Mouse (Mus musculus) hindbrain, embryonic 10.5 days (tissue): ENCODE data around the gene 1700020D05Rik. TPM values are rescaled to one million over a fixed set of nuclear protein-coding genes. Genes with fewer than 3 reads are reported as not detected.
"Not testable (repeated sequence)": the region's sequence is repeated elsewhere in the genome, so short reads cannot be mapped to it uniquely, and the experiment has no call there.

Experiments used
- DNase-seq: peaks from one replicate; pipeline ENCODE4 v3.0.0-alpha.2; 2017; ENCODE audit warnings: low spot score
- H3K27ac ChIP-seq: fragments of 300-500 bp; sonication (generic); 2 replicates; pipeline ENCODE4 v1.5.1; 2016; ENCODE audit warnings: mild to moderate bottlenecking, moderate library complexity
- H3K27me3 ChIP-seq: fragments of 300-500 bp; sonication (generic); 2 replicates; pipeline ENCODE4 v1.6.1; 2016; ENCODE audit warnings: mild to moderate bottlenecking; ENCODE audit not compliant: poor library complexity, insufficient read depth, severe bottlenecking
- H3K36me3 ChIP-seq: fragments of 300-500 bp; sonication (generic); 2 replicates; pipeline ENCODE4 v1.6.1; 2016; ENCODE audit warnings: mild to moderate bottlenecking, moderate library complexity
- H3K4me1 ChIP-seq: fragments of 300-500 bp; sonication (generic); replicated peaks from 2 replicates; pipeline ENCODE4 v1.6.1; 2016; ENCODE audit warnings: mild to moderate bottlenecking
- H3K4me3 ChIP-seq: fragments of 300-500 bp; sonication (generic); 2 replicates; pipeline ENCODE4 v1.5.1; 2016; ENCODE audit warnings: mild to moderate bottlenecking, moderate library complexity
- H3K9me3 ChIP-seq: fragments of 300-500 bp; sonication (generic); 2 replicates; pipeline ENCODE4 v1.6.1; 2016; ENCODE audit warnings: mild to moderate bottlenecking, moderate library complexity
- WGBS: fragments of 180-500 bp; shearing (Covaris S2); methylation state at CpG from one replicate; pipeline ENCODE4 v1.1.7; 2016; 5-methylcytosine and 5-hydroxymethylcytosine counted together
- polyA plus RNA-seq: library from polyadenylated mRNA; unstranded; fragments of >200 nt; fragmentation: Nextera tagmentation; extraction: Ambion mirVana; gene quantifications from 2 replicates; pipeline ENCODE4 v1.2.1, GENCODE M21; 2016

The 1700020D05Rik gene
- polyA plus RNA-seq, 1 experiment from 2014 or later = not detected

GRCm38 (mm10) chr19:5490313-5490897, 13.2 kb downstream of the 1700020D05Rik start, which contains the start of gene Cfl1:
Gene Cfl1 (plus strand): TSS chr19:5490455.
- peaks cover 57% of the 10 kb centered on the region for H3K4me1 ChIP-seq
- H3K36me3 ChIP-seq = peaks cover 48% of the 10 kb centered on the region
- no peaks in the 10 kb centered on the region for H3K27me3 ChIP-seq
- peak within 1 kb of the TSS; percentile 99 for H3K27ac ChIP-seq
- WGBS = under 1% methylated on average over 62 of the region's 62 CpGs
- H3K9me3 ChIP-seq = no peaks in the 10 kb centered on the region
- DNase-seq = peak; percentile 96
- H3K4me3 ChIP-seq = peak within 1 kb of the TSS; percentile 99

GRCm38 (mm10) chr19:5489721-5490120, 13.9 kb downstream of the 1700020D05Rik start:
- H3K27ac ChIP-seq = peak overlapping the region; percentile 99
- peak overlapping the region; percentile 99 for H3K4me3 ChIP-seq
- peaks cover 49% of the 10 kb centered on the region for H3K36me3 ChIP-seq
- not testable (repeated sequence) for H3K27me3 ChIP-seq, H3K9me3 ChIP-seq, DNase-seq
- 58% methylated on average over 10 of the region's 10 CpGs for WGBS
- H3K4me1 ChIP-seq = peaks cover 57% of the 10 kb centered on the region

- under 1% methylated on average over 26 of the region's 26 CpGs for WGBS
- Histone ChIP-seq H3K9me3 (no peaks in the 10 kb centered on the region), H3K36me3 (peaks cover 49% of the 10 kb centered on the region), H3K27me3 (no peaks in the 10 kb centered on the region), H3K4me1 (peaks cover 57% of the 10 kb centered on the region), H3K4me3 (peak overlapping the region; percentile 65), H3K27ac (peak overlapping the region; percentile 99)
- DNase-seq = peak; percentile 99
Observed at GRCm38 (mm10) chr19:5488878-5489571, 14.6 kb downstream of the 1700020D05Rik start.

- WGBS = under 1% methylated on average over 39 of the region's 39 CpGs
- Histone ChIP-seq H3K27ac (peak within 1 kb of the TSS; percentile 99), H3K36me3 (peaks cover 49% of the 10 kb centered on the region), H3K27me3 (no peaks in the 10 kb centered on the region), H3K9me3 (no peaks in the 10 kb centered on the region), H3K4me3 (peak within 1 kb of the TSS; percentile 65), H3K4me1 (peaks cover 52% of the 10 kb centered on the region)
- DNase-seq = peak; percentile 96
Observed at GRCm38 (mm10) chr19:5487768-5488550, 15.6 kb downstream of the 1700020D05Rik start, which contains the start of gene Mus81. Gene Mus81 (minus strand): TSS chr19:5488402.

GRCm38 (mm10) chr19:5486771-5487170, 16.8 kb downstream of the 1700020D05Rik start:
- Histone ChIP-seq H3K4me1 (peaks cover 40% of the 10 kb centered on the region), H3K27me3 (no peaks in the 10 kb centered on the region), H3K9me3 (no peaks in the 10 kb centered on the region), H3K36me3 (peaks cover 50% of the 10 kb centered on the region), H3K27ac (no peak overlapping the region), H3K4me3 (peak overlapping the region; percentile 65)
- no peak for DNase-seq
- 97% methylated on average over 4 of the region's 4 CpGs for WGBS

- 88% methylated on average over 8 of the region's 8 CpGs for WGBS
- no peak overlapping the region for H3K4me3 ChIP-seq
- no peak overlapping the region for H3K27ac ChIP-seq
Observed at GRCm38 (mm10) chr19:5486286-5486685, 17.3 kb downstream of the 1700020D05Rik start.

GRCm38 (mm10) chr19:5485821-5486220, 17.8 kb downstream of the 1700020D05Rik start:
- Histone ChIP-seq H3K36me3 (peaks cover 59% of the 10 kb centered on the region), H3K27ac (no peak overlapping the region), H3K4me1 (peaks cover 38% of the 10 kb centered on the region), H3K4me3 (no peak overlapping the region), H3K9me3 (no peaks in the 10 kb centered on the region), H3K27me3 (no peaks in the 10 kb centered on the region)
- no peak for DNase-seq
- WGBS = 95% methylated on average over 7 of the region's 7 CpGs

More at GRCm38 (mm10) chr19:5486286-5486685, 17.3 kb downstream of the 1700020D05Rik start:
- Histone ChIP-seq H3K27me3 (no peaks in the 10 kb centered on the region), H3K9me3 (no peaks in the 10 kb centered on the region), H3K36me3 (peaks cover 55% of the 10 kb centered on the region), H3K4me1 (peaks cover 38% of the 10 kb centered on the region)
- no peak for DNase-seq

GRCm38 (mm10) chr19:5485371-5485770, 18.2 kb downstream of the 1700020D05Rik start:
- no peak overlapping the region for H3K4me3 ChIP-seq
- no peak for DNase-seq
- H3K27ac ChIP-seq = no peak overlapping the region
- no peaks in the 10 kb centered on the region for H3K9me3 ChIP-seq
- no peaks in the 10 kb centered on the region for H3K27me3 ChIP-seq
- 96% methylated on average over 8 of the region's 8 CpGs for WGBS
- H3K4me1 ChIP-seq = peaks cover 38% of the 10 kb centered on the region
- H3K36me3 ChIP-seq = peaks cover 64% of the 10 kb centered on the region

- no peak overlapping the region for H3K4me3 ChIP-seq
- H3K27me3 ChIP-seq = no peaks in the 10 kb centered on the region
- H3K9me3 ChIP-seq = no peaks in the 10 kb centered on the region
- H3K27ac ChIP-seq = no peak overlapping the region
- peaks cover 30% of the 10 kb centered on the region for H3K4me1 ChIP-seq
- peaks cover 73% of the 10 kb centered on the region for H3K36me3 ChIP-seq
- DNase-seq = no peak
- WGBS = 91% methylated on average over 5 of the region's 5 CpGs
Observed at GRCm38 (mm10) chr19:5484496-5484895, 19.1 kb downstream of the 1700020D05Rik start.

- no peak overlapping the region for H3K27ac ChIP-seq
- DNase-seq = no peak
- 96% methylated on average over 19 of the region's 19 CpGs for WGBS
- no peaks in the 10 kb centered on the region for H3K9me3 ChIP-seq
- H3K36me3 ChIP-seq = peaks cover 81% of the 10 kb centered on the region
- H3K27me3 ChIP-seq = no peaks in the 10 kb centered on the region
- peaks cover 22% of the 10 kb centered on the region for H3K4me1 ChIP-seq
- 0 out of 2 replicates have a peak overlapping the region, but pooled peaks have one; percentile 2 for H3K4me3 ChIP-seq
Observed at GRCm38 (mm10) chr19:5483386-5484359, 19.9 kb downstream of the 1700020D05Rik start.

- 93% methylated on average over 10 of the region's 10 CpGs for WGBS
- peaks cover 91% of the 10 kb centered on the region for H3K36me3 ChIP-seq
Observed at GRCm38 (mm10) chr19:5481398-5481797, 22.2 kb downstream of the 1700020D05Rik start.

GRCm38 (mm10) chr19:5480016-5480415, 23.6 kb downstream of the 1700020D05Rik start:
- peaks cover 11% of the 10 kb centered on the region for H3K4me1 ChIP-seq
- DNase-seq = no peak
- no peak overlapping the region for H3K27ac ChIP-seq
- no peaks in the 10 kb centered on the region for H3K9me3 ChIP-seq
- no peak overlapping the region for H3K4me3 ChIP-seq
- H3K36me3 ChIP-seq = peaks cover 77% of the 10 kb centered on the region
- WGBS = 95% methylated on average over 10 of the region's 10 CpGs
- peaks cover 5% of the 10 kb centered on the region; the same call in 1 of the 2 replicates for H3K27me3 ChIP-seq

More at GRCm38 (mm10) chr19:5481398-5481797, 22.2 kb downstream of the 1700020D05Rik start:
- Histone ChIP-seq H3K27ac (no peak overlapping the region), H3K9me3 (no peaks in the 10 kb centered on the region), H3K4me1 (peaks cover 2% of the 10 kb centered on the region; the same call in 1 of the 2 replicates), H3K27me3 (no peaks in the 10 kb centered on the region), H3K4me3 (no peak overlapping the region)
- DNase-seq = no peak
